In the genomic region with DNA sequence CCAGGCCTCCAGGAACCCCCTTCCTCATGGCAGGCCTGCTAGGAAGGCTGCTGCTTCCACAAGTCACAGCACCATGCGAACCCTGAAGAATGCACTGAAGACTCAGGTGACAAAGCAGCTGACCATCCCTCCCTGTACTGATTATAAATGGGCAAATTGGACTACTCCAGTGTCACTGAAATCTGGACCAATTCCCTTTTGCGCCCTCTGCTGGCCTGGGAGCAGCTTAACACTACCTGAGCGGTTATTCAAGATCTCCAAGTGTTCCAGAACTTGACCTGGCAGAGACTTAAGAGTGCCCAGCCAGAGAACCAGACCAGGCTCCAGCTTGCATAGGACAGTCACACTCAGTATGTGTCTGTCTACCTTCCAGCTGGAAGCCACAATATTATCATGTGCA, we compare ENCODE assay signal across 9 mouse cellular contexts. TPM values are rescaled to one million over a fixed set of nuclear protein-coding genes. Genes with fewer than 3 reads are reported as not detected.
DNase-seq lines count a peak whose midpoint lies in the region; ATAC-seq and TF ChIP-seq lines count a peak whose summit lies in the region.
"Had no signal": no experiment of that assay in that cellular context is flagged by ENCODE, and none has a peak within 500 bp of the region (broad histone marks: within the 10 kb centered on the region; RNA-seq: fewer than 3 reads in every experiment).

No protein-coding gene starts in this region.

- H3K36me3 ChIP-seq in midbrain, embryonic 10.5 days = peaks cover 75% of the 10 kb centered on the region
- H3K36me3 ChIP-seq in midbrain, embryonic 16.5 days (ENCODE audit: control insufficient read depth, insufficient read depth, low read length) = peaks cover 33% of the 10 kb centered on the region
- peaks cover 35% of the 10 kb centered on the region for H3K36me3 ChIP-seq in intestine, embryonic 15.5 days
- peaks cover 27% of the 10 kb centered on the region for H3K36me3 ChIP-seq in liver, adult 2 months (ENCODE audit: control insufficient read depth, insufficient read depth, low read length)

- H3K9ac ChIP-seq in midbrain, embryonic 16.5 days (ENCODE audit: low read depth, low read length) = no peak overlapping the region
- no peak overlapping the region for H3K9ac ChIP-seq in intestine, embryonic 15.5 days
- H3K9ac ChIP-seq in liver, adult 2 months (ENCODE audit: low read depth, low read length) = no peak overlapping the region
- H3K9ac ChIP-seq: neural tube, embryonic 13.5 days had no signal

- H3K4me2 ChIP-seq in midbrain, embryonic 16.5 days (ENCODE audit: low read length) = no peak overlapping the region
- H3K4me2 ChIP-seq in intestine, embryonic 15.5 days (replicated peaks) = no peak overlapping the region
- H3K4me2 ChIP-seq: neural tube, embryonic 13.5 days had no signal

- no peaks in the 10 kb centered on the region for H3K4me1 ChIP-seq in midbrain, embryonic 10.5 days
- H3K4me1 ChIP-seq in midbrain, embryonic 16.5 days (ENCODE audit: control insufficient read depth, insufficient read depth, low read length) = no peaks in the 10 kb centered on the region
- H3K4me1 ChIP-seq in intestine, embryonic 15.5 days (replicated peaks) = 0 out of 2 replicates have a peak, but pooled peaks cover 7% of the 10 kb centered on the region
- peaks cover 3% of the 10 kb centered on the region; the same call in 1 of the 2 replicates for H3K4me1 ChIP-seq in liver, adult 2 months (ENCODE audit: control insufficient read depth, insufficient read depth, low read length)
- H3K4me1 ChIP-seq: neural tube, embryonic 13.5 days had no signal

- DNase-seq in midbrain, embryonic 10.5 days (ENCODE audit: low spot score) = peak; percentile 60
- peak; percentile 93 for DNase-seq in brain, adult 2 months (ENCODE audit: low read depth, low spot score)
- DNase-seq in liver, adult 2 months (ENCODE audit: extremely low read depth, low read depth, low spot score) = peak; percentile 68
- peak; percentile 69 for DNase-seq in ovary, postnatal 36 days (ENCODE audit: low spot score)
- peak; percentile 89 for DNase-seq in thymus, postnatal 4 days

- ATAC-seq in midbrain, embryonic 16.5 days = no peak
- ATAC-seq in erythroblast, adult 5-6 weeks (replicated peaks; ENCODE audit: low FRiP score, poor library complexity, severe bottlenecking) = peak; percentile 88
- peak; percentile 48; the same call in 1 of the 2 replicates for ATAC-seq in intestine, embryonic 15.5 days

- H3K9me3 ChIP-seq in midbrain, embryonic 10.5 days (replicated peaks) = no peaks in the 10 kb centered on the region
- no peaks in the 10 kb centered on the region for H3K9me3 ChIP-seq in midbrain, embryonic 16.5 days (replicated peaks; ENCODE audit: control insufficient read depth, low read length, poor library complexity, severe bottlenecking)
- H3K9me3 ChIP-seq in intestine, embryonic 15.5 days = no peaks in the 10 kb centered on the region
- H3K9me3 ChIP-seq: neural tube, embryonic 13.5 days had no signal

- H3K27ac ChIP-seq in midbrain, embryonic 10.5 days (replicated peaks) = no peak overlapping the region
- H3K27ac ChIP-seq in midbrain, embryonic 16.5 days (ENCODE audit: low read length) = no peak overlapping the region
- no peak overlapping the region for H3K27ac ChIP-seq in intestine, embryonic 15.5 days
- no peak overlapping the region for H3K27ac ChIP-seq in liver, adult 2 months (replicated peaks; ENCODE audit: insufficient read depth, low read depth, low read length)
- H3K27ac ChIP-seq: neural tube, embryonic 13.5 days had no signal

- H3K27me3 ChIP-seq in midbrain, embryonic 10.5 days (ENCODE audit: low read depth, poor library complexity, severe bottlenecking) = no peaks in the 10 kb centered on the region
- no peaks in the 10 kb centered on the region for H3K27me3 ChIP-seq in midbrain, embryonic 16.5 days (ENCODE audit: control insufficient read depth, insufficient read depth, low read depth, low read length)
- no peaks in the 10 kb centered on the region for H3K27me3 ChIP-seq in intestine, embryonic 15.5 days (replicated peaks)
- no peaks in the 10 kb centered on the region for H3K27me3 ChIP-seq in liver, adult 2 months (ENCODE audit: control insufficient read depth, insufficient read depth, low read length)
- H3K27me3 ChIP-seq: neural tube, embryonic 13.5 days had no signal

- H3K79me2 ChIP-seq in liver, adult 2 months (ENCODE audit: control insufficient read depth, insufficient read depth, low read length) = no peaks in the 10 kb centered on the region

- H3K4me3 ChIP-seq in midbrain, embryonic 10.5 days = no peak overlapping the region
- H3K4me3 ChIP-seq in midbrain, embryonic 16.5 days (ENCODE audit: low read depth, low read length) = no peak overlapping the region
- H3K4me3 ChIP-seq in intestine, embryonic 15.5 days (replicated peaks) = no peak overlapping the region
- no peak overlapping the region for H3K4me3 ChIP-seq in liver, adult 2 months (ENCODE audit: insufficient read depth, low read depth, low read length)
- H3K4me3 ChIP-seq: neural tube, embryonic 13.5 days had no signal

- no peak for TF ChIP-seq POLR2A in liver, adult 2 months (IDR thresholded peaks at IDR 0.05; ENCODE audit: extremely low read depth, insufficient read depth, low read length)

- 32% methylated on average over 3 of the region's 3 CpGs for WGBS in midbrain, embryonic 10.5 days
- WGBS in midbrain, embryonic 16.5 days = 28% methylated on average over 3 of the region's 3 CpGs
- WGBS in intestine, embryonic 15.5 days = 15% methylated on average over 3 of the region's 3 CpGs
- 26% methylated on average over 3 of the region's 3 CpGs for WGBS in liver, adult 2 months

- TF ChIP-seq CTCF in liver, adult 2 months (IDR thresholded peaks at IDR 0.05; ENCODE audit: low read depth, low read length) = peak; percentile 75

RNA-seq across cellular contexts. Expression of gene Clip1, which starts 14.8 kb away (rescaled TPM):
- 51.3 and 55.8 TPM in 2 replicates for polyA plus RNA-seq in midbrain, embryonic 10.5 days (2016; fragmentation: Nextera tagmentation; extraction: Ambion mirVana)
- polyA plus RNA-seq in midbrain, embryonic 16.5 days (2015; fragmentation: Nextera tagmentation; extraction: Ambion mirVana) = 86.1 and 93.6 TPM in 2 replicates
- 16.1 and 34.6 TPM in 2 replicates for total RNA-seq in erythroblast, adult 5-6 weeks (2015; ENCODE audit: low replicate concordance)
- total RNA-seq in erythroblast, adult 5-6 weeks (2017; ENCODE audit: low replicate concordance) = 13.6 and 36.7 TPM in 2 replicates
- polyA plus RNA-seq in intestine, embryonic 15.5 days (2015; fragmentation: Nextera tagmentation; extraction: Ambion mirVana) = 29.9 TPM in 2 replicates
- total RNA-seq in liver, adult 2 months (2014; rRNA removed) = 18.5 and 25.2 TPM in 2 replicates
- 10.9 and 11.8 TPM in 2 replicates for polyA plus RNA-seq in liver, adult 2 months (2012; rRNA removed)

RNA-seq across cellular contexts. Expression of gene Zcchc8, which starts 21.7 kb away (rescaled TPM):
- polyA plus RNA-seq in midbrain, embryonic 10.5 days (2016; fragmentation: Nextera tagmentation; extraction: Ambion mirVana) = 90.1 and 94.5 TPM in 2 replicates
- 70.5 and 76.7 TPM in 2 replicates for polyA plus RNA-seq in midbrain, embryonic 16.5 days (2015; fragmentation: Nextera tagmentation; extraction: Ambion mirVana)
- 6.7 and 10.8 TPM in 2 replicates for total RNA-seq in erythroblast, adult 5-6 weeks (2015; ENCODE audit: low replicate concordance)
- 16.1 and 38.2 TPM in 2 replicates for total RNA-seq in erythroblast, adult 5-6 weeks (2017; ENCODE audit: low replicate concordance)
- polyA plus RNA-seq in intestine, embryonic 15.5 days (2015; fragmentation: Nextera tagmentation; extraction: Ambion mirVana) = 63.1 and 68.9 TPM in 2 replicates
- total RNA-seq in liver, adult 2 months (2014; rRNA removed) = 9.0 and 12.1 TPM in 2 replicates
- polyA plus RNA-seq in liver, adult 2 months (2012; rRNA removed) = 9.6 and 12.7 TPM in 2 replicates

RNA-seq across cellular contexts. Expression of gene Rsrc2, which starts 50.0 kb away (rescaled TPM):
- 126 and 151 TPM in 2 replicates for polyA plus RNA-seq in midbrain, embryonic 10.5 days (2016; fragmentation: Nextera tagmentation; extraction: Ambion mirVana)
- 124 and 134 TPM in 2 replicates for polyA plus RNA-seq in midbrain, embryonic 16.5 days (2015; fragmentation: Nextera tagmentation; extraction: Ambion mirVana)
- 85.5 and 93.4 TPM in 2 replicates for total RNA-seq in erythroblast, adult 5-6 weeks (2015; ENCODE audit: low replicate concordance)
- 185 and 223 TPM in 2 replicates for total RNA-seq in erythroblast, adult 5-6 weeks (2017; ENCODE audit: low replicate concordance)
- 90.5 and 100 TPM in 2 replicates for polyA plus RNA-seq in intestine, embryonic 15.5 days (2015; fragmentation: Nextera tagmentation; extraction: Ambion mirVana)
- 29.1 and 44.2 TPM in 2 replicates for total RNA-seq in liver, adult 2 months (2014; rRNA removed)
- 3.7 and 7.0 TPM in 2 replicates for polyA plus RNA-seq in liver, adult 2 months (2012; rRNA removed)

RNA-seq across cellular contexts. Expression of gene Kntc1, which starts 50.3 kb away (rescaled TPM):
- polyA plus RNA-seq in midbrain, embryonic 10.5 days (2016; fragmentation: Nextera tagmentation; extraction: Ambion mirVana) = 45.5 and 47.7 TPM in 2 replicates
- 2.8 and 3.1 TPM in 2 replicates for polyA plus RNA-seq in midbrain, embryonic 16.5 days (2015; fragmentation: Nextera tagmentation; extraction: Ambion mirVana)
- total RNA-seq in erythroblast, adult 5-6 weeks (2015; ENCODE audit: low replicate concordance) = 25.0 and 37.6 TPM in 2 replicates
- total RNA-seq in erythroblast, adult 5-6 weeks (2017; ENCODE audit: low replicate concordance) = 24.5 and 59.5 TPM in 2 replicates
- 19.7 and 21.7 TPM in 2 replicates for polyA plus RNA-seq in intestine, embryonic 15.5 days (2015; fragmentation: Nextera tagmentation; extraction: Ambion mirVana)
- total RNA-seq in liver, adult 2 months (2014; rRNA removed) = 0.37 and 0.94 TPM in 2 replicates
- 0.04 and 0.26 TPM in 2 replicates for polyA plus RNA-seq in liver, adult 2 months (2012; rRNA removed)

Comparison
In these comparisons a context has a peak if more than half of its experiments do, and no peak if none do; other contexts are left out.
1. RNA of gene Rsrc2, which starts 50.0 kb away (polyA plus RNA-seq): 126 to 151 TPM in midbrain, embryonic 10.5 days, 124 to 134 TPM in midbrain, embryonic 16.5 days and 90.5 to 100 TPM in intestine, embryonic 15.5 days; 3.7 to 7.0 TPM in liver, adult 2 months; every median in the first group is over 10 times any median in the second.
2. Peak in every context shown above with its lines, with median percentiles within 50 percentile points of each other: DNase-seq.